Mouse (Mus musculus) kidney, postnatal 14 days (tissue): Measurements from ENCODE around the gene Rubcn.
"Not testable (repeated sequence)": the region's sequence is repeated elsewhere in the genome, so short reads cannot be mapped to it uniquely, and the experiment has no call there.

Experiments
- DNase-seq: peaks from one replicate; pipeline ENCODE4 v3.0.0; 2022; ENCODE audit warnings: mixed read lengths

Rubcn gene

DNA sequence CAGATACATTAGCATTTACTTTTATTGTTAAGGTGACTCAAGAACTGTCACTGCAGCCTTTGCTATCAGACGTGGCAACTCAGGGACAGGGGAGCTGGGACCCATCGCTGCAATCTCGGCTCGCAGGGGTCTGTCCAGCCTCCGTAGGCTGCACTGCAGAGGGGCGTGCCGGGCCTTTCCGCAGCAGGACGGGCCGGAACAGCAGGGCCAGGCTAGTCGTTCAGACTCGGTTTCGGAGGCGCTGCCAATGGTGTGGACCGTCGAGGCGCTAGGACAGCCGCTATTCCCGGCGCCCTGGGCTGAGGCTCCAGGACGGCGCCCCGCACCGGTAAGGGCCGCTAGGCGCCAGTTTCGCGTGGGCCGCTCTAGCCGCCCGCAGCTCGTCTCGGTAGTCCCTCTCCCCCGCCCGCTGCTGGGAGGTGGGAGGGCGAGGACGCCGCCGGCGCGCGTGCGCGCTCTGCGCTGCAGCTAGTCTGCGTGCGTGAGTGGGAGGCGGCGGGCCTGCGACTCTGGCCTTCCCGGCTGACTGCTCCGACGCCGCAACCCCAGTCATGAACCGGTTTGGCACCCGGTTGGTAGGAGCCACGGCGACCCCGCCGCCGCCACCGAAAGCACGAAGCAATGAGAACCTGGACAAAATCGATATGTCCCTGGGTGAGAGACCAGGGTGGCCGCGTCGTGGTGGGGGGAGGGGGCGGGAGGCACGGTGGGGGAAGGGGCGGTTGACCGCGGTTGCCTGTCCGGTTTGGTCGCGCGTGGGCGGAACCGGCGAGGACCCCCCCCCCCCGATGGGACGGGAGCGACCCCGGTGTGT, at the start of gene Rubcn, which contains the start of gene Fyttd1:
TSS of gene Rubcn (minus strand) at position 424 of the 814 bp plus-strand sequence.
TSS of gene Fyttd1 (plus strand) at position 158 of the 814 bp plus-strand sequence.
- peak; percentile 98 for DNase-seq

DNA sequence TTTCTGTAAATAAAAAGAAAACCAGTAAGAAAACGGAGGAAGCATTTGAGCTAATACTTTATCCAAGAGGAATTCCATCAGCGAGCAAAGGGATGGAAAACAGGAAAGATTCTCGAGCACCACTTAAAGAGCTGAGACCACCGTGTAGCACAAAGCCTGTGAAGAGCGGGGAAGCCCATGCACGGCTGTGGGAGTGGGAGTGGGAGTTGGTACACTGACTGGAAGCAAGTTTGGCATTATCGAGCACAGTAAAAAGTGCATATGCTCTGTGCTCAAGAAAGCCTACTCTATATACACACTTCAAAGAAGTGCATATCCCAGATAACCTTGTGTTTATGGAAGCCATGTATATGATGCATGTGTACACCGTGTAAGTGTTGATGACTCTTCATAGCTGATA, 49.5 kb upstream of the Rubcn start:
- DNase-seq = no peak

DNA sequence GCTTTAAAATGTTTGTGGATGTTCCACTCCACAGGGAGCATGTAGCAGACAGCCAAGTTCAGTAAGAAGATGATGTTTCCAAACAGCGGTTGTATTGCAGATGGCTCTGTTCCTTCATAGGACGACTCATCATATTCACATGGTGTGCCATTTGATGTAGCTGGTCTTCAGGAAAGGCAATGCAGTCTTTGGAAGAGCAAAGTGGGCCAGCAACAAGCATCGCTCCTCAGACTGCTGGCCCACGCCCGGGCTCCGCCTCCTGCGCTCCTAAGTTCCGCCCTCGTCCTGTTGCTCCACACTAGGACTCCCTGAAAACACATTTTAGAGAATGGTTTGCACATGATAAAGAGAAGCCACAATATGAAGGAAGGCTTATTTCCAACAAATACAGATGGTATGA, 49.1 kb upstream of the Rubcn start:
- DNase-seq = not testable (repeated sequence)

DNA sequence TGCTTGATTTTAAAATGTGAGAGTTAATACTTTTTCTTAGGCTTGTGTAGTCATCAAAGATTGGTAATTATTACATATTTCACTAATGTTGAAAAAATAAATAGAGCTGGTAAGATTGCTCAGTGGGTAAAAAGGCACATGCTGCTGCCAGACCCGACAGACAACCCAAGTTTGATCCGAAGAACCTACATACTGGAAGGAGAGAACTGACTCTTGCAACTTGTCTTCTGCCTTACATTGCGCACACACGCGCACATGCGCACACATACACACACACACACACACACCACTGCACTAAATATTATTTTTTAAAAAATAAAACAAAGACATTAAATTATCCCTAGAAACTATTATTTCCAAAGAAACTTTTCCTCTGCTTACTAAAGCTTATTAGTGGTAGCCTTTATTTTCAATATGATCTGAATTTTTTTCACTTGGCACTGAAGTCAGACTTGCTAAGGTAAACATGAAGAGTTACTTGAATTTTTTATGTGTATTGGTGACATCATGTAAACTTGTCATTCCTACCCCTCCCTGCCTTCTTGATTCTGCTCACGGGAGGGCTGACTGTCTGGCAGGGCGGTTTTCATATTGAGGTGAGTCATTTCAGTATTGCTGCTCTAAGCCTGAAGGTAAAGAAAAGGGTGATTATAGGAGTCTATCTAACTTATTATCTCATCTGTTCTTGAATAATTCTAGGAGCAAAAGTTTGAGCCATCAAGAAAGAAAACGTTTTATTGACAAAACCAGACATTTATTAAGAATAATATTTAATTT, 37.9 kb upstream of the Rubcn start:
- DNase-seq = no peak

DNA sequence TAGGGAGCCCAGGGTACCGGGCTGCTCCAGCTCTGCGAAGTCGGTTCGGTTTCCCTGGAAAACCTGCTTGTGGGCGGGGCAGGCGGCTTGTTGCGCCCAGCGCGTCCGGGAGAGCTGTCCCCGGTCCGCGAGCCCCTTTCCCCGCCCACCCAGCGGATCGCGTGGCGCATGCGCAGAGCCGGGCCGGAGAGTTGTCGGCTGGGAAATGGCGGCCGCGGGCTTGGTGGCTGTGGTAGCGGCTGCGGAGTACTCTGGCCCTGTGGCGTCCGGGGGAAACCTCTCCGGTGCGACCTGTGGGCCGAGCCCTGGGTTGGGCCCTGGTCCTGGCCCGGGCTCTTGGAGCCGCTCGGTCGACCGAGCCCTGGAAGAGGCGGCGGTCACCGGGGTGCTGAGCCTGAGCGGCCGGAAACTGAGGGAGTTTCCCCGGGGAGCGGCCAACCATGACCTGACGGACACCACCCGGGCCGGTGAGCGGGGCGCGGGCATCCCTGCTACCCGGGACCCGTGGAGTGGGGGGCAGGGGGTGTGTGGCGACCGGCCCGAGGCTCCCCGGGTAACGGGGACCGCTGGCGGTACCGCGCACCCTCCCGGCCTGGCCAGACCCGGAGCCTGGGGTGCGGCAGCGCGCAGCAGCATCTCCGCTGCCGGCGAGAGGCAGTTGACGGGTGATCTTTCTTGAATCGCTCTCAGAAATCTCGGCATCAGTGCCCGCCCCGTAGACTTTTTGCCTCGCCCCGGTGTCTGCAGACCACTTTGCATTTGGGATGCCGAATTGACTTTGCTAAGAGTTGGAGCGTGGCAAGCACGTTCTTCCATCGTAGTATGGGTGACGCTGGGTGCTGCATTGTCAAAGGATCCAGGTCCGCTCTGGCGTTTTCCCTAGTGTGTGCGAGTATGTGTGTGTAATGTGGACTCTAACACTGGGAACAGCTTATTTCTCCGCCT, 36.6 kb upstream of the Rubcn start, which contains the start of gene Lrch3:
TSS of gene Lrch3 (plus strand) at position 164 of the 945 bp plus-strand sequence.
- DNase-seq = peak; percentile 96

DNA sequence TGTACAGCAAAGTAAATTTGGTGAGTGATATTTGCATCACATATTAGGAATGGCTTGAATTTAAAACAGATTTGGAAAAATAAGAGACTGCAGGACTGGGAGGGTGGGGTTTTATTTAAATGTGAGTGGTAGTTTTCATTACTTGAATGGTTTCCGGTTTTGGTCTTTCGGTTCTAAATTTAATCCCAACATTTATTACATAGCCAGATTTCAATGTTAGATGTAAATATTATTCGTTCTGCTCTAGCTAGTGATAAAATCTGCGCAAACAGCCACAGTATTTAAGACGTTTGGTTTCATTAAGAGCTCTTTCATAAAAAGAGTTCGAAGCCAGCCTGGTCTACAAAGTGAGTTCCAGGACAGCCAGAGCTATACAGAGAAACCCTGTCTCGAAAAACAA, 35.6 kb upstream of the Rubcn start:
- DNase-seq = no peak

DNA sequence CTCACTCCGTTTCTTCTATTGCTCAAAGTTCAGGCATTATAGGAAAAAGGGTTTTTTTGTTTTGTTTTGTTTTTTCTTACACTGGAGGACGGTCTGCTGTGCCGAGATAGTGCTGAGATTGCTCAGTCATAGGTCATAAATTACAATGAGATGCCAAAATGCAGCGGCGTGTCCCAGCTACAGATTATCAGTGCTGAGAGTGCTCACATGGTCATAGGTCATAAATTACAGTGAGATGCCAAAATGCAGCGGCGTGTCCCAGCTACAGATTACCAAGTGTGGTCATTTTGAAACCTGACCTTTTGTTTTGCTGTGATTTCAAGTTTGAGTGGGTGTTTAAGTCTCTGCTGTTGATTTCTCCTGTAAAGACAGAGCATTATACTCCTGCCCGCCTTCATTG, 29.2 kb upstream of the Rubcn start:
- DNase-seq = peak; percentile 37

DNA sequence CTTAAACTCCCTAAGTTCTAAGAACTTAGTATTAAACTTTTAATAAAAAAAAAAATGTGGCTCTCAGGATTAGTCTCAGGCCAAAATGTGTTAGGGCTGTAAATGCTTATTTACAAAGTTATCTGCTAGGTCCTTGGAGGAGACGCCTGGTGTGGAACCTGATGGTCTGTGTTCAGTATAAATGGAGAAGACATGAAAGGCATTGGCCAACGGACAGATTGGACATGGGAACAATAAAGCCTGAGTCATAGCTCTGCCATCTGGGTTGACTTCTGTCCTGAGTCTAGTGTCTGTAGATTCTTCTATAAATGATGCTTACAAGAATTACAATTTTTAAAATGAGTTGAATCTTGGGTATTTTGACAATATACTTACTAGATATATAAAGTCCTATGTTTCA, 28.6 kb upstream of the Rubcn start:
- no peak for DNase-seq

DNA sequence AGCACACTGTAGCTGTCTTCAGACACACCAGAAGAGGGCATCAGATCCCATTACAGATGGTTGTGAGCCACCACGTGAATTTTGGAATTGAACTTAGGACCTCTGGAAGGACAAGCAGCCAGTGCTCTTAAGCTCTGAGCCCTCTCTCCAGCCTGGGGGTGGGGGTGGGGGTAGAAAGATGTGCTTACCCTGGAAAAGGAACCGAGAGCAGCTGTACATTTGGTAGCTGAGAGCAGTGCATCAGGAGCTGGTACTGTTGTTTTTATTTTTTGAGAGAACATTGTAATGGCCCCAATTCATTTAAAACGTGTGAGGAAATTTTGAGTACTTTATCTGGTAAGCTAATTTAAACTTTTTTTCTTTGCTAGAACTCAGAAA, 24.5 kb upstream of the Rubcn start:
- no peak for DNase-seq

DNA sequence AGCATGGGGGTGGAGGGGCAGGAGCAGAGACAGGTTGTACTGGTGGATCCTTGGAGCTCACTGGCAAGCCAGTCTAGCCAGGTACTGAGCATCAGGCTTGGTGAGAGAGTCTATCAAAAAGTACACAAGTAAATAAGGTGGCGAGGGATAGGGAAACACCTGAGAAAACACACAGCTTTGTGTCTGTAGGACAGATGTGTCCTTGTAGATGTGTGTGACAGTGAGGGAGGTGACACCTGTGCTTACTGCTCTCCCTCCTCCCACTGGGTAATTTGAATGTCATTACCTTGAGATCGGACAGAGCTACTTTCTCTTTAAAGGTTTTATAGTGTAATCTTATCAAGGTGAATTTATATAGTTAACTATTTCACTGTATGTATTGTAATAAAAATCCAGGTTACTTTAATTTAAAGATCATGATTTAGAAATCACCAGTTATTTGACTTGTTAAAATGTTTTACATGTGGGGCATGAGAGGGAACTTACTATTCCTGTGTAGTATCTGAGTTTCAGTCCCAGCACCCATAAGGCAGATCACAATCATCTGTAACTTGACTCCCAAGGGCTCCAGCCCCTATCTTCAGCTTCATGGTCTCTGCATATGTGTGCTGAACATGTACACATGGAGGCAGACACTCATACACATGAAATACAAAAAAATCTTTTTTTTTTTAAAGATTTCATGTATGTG, 23.9 kb upstream of the Rubcn start:
- no peak for DNase-seq

DNA sequence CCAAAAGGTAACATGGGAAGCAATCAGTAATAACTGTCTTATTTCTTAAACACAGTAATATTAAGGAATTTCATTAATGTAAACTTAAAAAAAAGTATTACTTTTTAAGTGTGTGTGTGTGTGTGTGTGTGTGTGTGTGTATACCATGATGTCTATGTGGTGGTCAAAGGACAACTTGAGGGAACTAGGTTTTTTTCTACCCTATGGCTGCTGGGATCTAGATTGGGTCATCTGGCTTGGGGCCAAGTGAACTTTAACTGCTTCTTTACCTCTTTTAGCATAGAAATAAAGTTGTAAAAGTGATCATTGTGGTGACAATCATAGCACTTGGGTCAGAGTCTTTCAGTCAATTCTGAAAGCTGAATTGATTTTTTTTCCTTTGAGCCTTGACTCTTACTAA, 18.6 kb upstream of the Rubcn start:
- peak; percentile 15 for DNase-seq

DNA sequence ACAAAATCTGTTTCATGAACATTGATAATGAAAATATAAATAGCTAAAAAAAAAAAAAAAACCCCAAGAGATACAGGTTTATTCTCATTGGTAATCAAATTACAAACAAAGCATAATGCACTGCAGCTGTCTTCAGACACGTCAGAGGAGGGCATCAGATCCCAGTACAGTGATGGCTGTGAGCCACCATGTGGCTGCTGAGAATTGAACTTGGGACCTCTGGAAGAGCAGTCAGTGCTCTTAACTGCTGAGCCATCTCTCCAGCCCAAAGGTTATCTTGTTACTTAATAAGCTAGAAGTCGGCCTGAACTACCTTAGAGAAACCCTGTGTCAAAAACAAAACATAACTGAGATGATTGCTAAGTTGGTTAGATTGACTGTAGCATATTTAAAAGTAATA, 12.3 kb upstream of the Rubcn start:
- DNase-seq = peak; percentile 48

DNA sequence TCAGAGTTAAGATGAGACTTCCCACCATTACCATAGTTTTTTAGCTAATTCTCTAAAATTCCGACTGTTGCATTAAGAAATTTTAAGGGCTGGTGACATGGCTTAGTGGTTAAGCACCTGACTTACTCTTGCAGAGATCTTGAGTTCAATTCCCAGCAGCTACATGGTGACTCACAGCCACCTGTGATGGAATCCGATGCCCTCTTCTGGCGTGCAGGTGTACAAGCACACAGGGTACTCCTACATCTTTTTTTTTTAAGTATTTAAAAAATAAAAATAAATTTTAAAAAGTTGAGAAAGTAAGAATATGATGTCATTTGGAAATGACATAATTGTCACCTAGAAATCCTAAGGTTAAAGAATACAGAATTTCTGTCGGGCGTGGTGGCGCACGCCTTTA, 10.4 kb upstream of the Rubcn start:
- DNase-seq = no peak

DNA sequence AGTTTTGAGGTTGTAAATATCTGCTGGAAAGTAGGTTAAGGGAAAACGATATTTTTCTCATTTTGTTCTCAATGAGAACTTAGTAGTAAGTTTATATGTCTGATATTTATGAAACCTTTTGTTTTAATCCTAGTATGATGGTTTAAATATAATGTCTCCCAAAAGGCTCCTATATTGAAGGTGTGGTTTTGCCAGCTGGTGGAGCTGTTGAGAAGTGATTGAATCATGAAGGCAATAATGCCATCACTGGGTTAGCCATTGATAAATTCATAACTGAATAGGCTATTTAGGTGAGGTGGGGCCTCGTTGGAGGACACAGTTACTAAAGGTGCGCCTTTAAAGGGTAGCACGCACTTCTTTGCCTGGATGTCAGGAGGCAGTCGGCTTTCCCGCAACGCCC, 4.0 kb upstream of the Rubcn start:
- no peak for DNase-seq

DNA sequence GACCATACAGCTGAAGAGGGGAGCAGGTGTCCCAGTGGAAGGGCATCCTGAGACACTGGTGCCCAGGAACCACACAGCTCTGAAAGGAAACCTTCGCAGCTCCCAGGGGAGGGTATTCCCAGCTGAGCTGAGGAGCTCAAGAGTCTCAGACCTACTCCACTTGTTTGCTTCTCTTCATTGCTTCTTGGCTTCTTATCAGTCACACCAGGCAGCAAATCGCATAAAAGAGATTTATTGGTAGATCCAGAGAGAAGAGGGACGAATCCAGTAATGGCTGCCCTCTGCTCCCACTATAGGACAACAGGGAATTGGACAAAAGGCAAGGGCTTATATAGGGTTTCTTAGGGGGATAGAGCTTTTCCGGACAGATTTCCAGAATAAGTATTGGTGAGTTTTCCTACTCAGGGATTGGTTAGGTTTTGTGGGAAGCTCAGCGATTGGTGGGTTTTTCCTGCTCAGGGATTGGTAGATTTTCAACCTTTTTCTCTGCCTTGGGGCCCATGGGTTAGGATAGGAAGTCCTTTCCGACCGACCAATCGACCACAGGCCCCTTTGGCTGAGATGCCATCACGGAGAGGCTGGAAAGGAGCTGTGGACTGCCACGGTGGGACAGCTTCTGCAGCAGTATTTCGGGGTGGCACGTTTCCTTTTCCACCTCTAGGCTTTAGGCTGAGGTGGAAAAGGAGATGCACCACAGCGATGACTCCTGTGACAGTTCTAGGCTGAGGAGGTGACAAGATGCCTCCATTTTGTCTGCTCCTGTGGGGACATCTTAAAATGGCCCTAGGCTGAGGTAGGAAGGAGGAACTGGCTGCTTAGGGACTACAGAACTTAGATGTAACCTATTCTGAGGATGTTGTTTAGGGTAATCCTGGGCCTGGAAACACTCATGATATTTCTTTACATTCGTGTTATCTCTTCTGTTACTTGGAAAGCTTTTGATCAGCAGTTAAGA, 1.7 kb upstream of the Rubcn start:
- no peak for DNase-seq

DNA sequence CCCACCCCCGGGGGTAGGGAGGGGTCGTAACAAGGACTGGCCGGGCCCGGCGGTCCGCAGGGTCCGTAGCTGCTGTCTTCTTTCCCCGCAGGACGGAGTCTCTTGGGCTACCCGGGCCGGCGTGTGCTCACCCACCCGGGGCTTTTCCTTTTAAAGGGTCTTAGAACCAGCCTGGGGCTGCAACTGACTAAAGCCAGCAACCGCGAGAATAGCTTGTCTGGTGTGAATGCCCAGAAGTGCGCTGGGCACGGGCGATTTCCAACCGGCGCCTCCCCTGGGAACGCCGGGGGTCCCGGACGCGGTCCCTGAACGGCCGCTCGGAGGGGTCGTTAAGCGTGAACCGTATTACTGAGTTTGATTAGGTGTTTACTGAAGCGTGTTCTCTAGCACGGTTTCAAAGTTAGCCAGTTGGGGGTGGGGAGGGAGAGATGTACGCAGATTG, 612 bp upstream of the Rubcn start:
- DNase-seq = no peak

DNA sequence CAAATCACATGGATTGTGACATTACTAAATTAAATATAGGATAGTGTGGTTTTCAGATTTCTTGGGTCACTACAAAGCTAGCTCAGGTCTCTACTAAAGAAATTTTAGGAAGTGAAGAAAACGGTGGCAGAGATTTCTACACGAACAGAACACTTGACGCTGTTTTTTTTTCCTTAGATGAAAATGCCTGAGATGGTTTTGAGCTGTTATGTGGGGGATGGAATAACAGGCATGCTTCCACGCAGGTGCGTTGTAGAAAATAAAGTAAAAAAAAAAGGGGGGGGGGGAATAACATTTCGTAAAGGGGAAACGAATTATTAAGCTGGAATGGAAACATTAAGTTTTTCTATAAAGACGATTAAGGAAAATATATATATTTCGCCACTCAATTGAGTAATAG, 735 bp downstream of the Rubcn start:
- DNase-seq = no peak

DNA sequence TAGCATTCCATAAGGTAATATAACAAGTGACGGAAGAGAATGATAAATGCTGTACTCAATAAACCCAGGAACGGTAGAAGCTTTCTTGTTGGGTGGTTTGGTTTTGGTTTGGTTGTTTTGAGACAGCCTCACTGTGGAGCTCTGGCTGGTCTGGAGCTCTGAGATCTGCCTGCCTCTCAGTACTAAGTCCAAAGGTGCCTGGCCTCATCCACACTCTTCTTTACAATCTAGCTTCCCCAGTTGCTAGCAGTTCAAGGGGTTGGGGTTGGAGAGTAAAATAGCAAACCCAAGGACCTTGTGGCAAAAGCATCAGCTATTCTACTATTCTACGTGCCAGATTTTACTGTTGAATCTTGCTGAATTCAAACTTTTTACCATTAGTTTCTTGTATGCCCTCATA, 1.7 kb downstream of the Rubcn start:
- peak; percentile 30 for DNase-seq

DNA sequence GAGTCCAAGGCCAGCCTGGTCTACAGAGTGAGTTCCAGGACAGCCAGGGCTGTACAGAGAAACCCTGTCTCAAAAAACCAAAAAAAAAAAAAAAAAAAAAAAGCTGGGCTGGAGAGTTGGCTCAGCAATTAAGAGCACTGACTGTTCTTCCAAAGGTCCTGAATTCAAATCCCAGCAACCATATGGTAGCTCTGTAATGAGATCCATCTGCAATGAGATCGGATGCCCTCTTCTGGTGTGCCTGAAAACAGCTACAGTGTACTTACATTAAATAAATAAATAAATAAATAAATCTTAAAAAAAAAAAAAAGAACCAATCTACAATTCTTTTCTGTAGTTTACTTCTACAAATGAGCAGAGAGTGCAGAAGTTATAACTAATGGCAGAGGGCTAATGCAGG, 2.3 kb downstream of the Rubcn start:
- not testable (repeated sequence) for DNase-seq

DNA sequence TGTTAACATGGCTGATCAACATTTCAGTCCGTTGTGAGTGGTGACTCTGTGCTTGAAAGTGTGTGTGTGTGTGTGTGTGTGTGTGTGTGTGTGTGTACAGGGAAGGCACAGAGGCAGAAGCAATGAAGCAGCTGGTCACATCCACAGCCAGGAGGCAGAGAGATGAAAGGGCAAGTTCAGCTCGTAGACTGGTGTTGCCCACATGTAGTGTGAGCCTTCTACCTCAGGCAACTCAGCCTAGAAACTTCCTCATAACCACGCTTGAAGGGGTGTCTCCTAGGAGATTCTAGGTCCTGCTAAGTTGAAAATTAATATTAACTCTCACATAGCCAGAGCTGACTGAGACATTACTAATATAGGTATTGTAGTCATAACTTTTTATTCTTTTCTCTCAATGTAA, 4.2 kb downstream of the Rubcn start:
- DNase-seq = peak; percentile 22

DNA sequence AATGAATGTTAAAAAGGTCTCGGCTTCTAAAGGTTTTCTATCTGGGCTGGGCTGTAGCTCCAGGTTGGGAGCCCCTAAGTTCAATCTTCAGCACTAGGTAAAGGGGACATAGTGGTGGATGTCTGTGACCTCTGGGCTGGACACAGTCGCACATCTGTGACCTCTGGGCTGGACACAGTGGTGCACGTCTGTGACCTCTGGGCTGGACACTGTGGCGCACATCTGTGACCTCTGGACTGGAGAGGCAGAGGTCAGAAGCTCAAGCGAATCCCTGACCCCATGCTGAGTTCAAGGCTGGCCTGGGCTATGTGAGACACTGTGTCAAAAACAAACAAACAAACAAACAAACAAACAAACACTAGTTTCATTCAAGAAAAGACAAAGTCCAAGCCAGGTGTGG, 7.3 kb downstream of the Rubcn start:
- DNase-seq = no peak
